Mouse (Mus musculus) cerebellum, postnatal 10 days (tissue): ENCODE data around the gene Tbx19.

ENCODE experiments used
- DNase-seq, 2 experiments: peaks; one replicate each; pipeline ENCODE4 v3.0.0; 2021; ENCODE audit warnings: mixed read lengths in 2 of 2

The Tbx19 gene

GRCm38 (mm10) chr1:165183400-165183799 is 22.8 kb upstream of the Tbx19 start:
- DNase-seq, result no peak

- no peak for DNase-seq
Measured at GRCm38 (mm10) chr1:165179321-165179720, 18.7 kb upstream of the Tbx19 start.

GRCm38 (mm10) chr1:165178075-165178474 is 17.5 kb upstream of the Tbx19 start:
- peak; percentile 26 to 34 for DNase-seq

- no peak for DNase-seq
Measured at GRCm38 (mm10) chr1:165174059-165174616, 13.6 kb upstream of the Tbx19 start.

GRCm38 (mm10) chr1:165171277-165171676 is 10.7 kb upstream of the Tbx19 start:
- DNase-seq, result no peak

- no peak for DNase-seq
Measured at GRCm38 (mm10) chr1:165170157-165170556, 9.6 kb upstream of the Tbx19 start.

- no peak for DNase-seq
Measured at GRCm38 (mm10) chr1:165169462-165169861, 8.9 kb upstream of the Tbx19 start.

GRCm38 (mm10) chr1:165164920-165165319 is 4.3 kb upstream of the Tbx19 start:
- no peak for DNase-seq

GRCm38 (mm10) chr1:165158841-165159240 is 1.7 kb downstream of the Tbx19 start:
- DNase-seq, result no peak

GRCm38 (mm10) chr1:165154162-165154561 is 6.4 kb downstream of the Tbx19 start:
- DNase-seq, result no peak

GRCm38 (mm10) chr1:165151216-165151615 is 9.4 kb downstream of the Tbx19 start:
- DNase-seq, result peak in 1 of 2 experiments; percentile 9

- no peak for DNase-seq
Measured at GRCm38 (mm10) chr1:165142343-165142916, 18.1 kb downstream of the Tbx19 start.

- DNase-seq, result no peak
Measured at GRCm38 (mm10) chr1:165140227-165140626, 20.3 kb downstream of the Tbx19 start.

- no peak for DNase-seq
Measured at GRCm38 (mm10) chr1:165133858-165134257, 26.7 kb downstream of the Tbx19 start.

- DNase-seq, result no peak
Measured at GRCm38 (mm10) chr1:165133279-165133678, 27.3 kb downstream of the Tbx19 start.

GRCm38 (mm10) chr1:165132187-165132877 is 28.2 kb downstream of the Tbx19 start:
- peak; percentile 80 to 85 for DNase-seq

GRCm38 (mm10) chr1:165129573-165129972 is 31.0 kb downstream of the Tbx19 start:
- no peak for DNase-seq

GRCm38 (mm10) chr1:165121096-165121495 is 39.5 kb downstream of the Tbx19 start:
- no peak for DNase-seq

GRCm38 (mm10) chr1:165120349-165120898 is 40.1 kb downstream of the Tbx19 start:
- DNase-seq, result peak; percentile 94 to 95

GRCm38 (mm10) chr1:165119760-165120159 is 40.8 kb downstream of the Tbx19 start:
- DNase-seq, result peak in 1 of 2 experiments; percentile 28

GRCm38 (mm10) chr1:165119011-165119726 is 41.4 kb downstream of the Tbx19 start:
- DNase-seq, result no peak

- DNase-seq, result peak; percentile 28 to 46
Measured at GRCm38 (mm10) chr1:165114460-165115175, 46.0 kb downstream of the Tbx19 start.

- no peak for DNase-seq
Measured at GRCm38 (mm10) chr1:165113700-165114099, 46.9 kb downstream of the Tbx19 start.
